Mouse (Mus musculus) embryonic fibroblast, embryonic 13.5 days (primary cell): ENCODE measurements around the gene Gm21885.
A peak's percentile ranks its signal among the peaks of the same experiment; 100 is the strongest.

Source experiments
- CTCF ChIP-seq: IDR thresholded peaks from 2 replicates; pipeline ENCODE4 v1.5.1; 2011; ENCODE audit warnings: mild to moderate bottlenecking, control low read depth, low read length, moderate library complexity, borderline replicate concordance; ENCODE audit not compliant: insufficient read depth
- POLR2A ChIP-seq: IDR thresholded peaks from 2 replicates; pipeline ENCODE4 v1.6.1; 2011; ENCODE audit warnings: low read depth, mild to moderate bottlenecking, control low read depth, low read length, moderate library complexity

DNA sequence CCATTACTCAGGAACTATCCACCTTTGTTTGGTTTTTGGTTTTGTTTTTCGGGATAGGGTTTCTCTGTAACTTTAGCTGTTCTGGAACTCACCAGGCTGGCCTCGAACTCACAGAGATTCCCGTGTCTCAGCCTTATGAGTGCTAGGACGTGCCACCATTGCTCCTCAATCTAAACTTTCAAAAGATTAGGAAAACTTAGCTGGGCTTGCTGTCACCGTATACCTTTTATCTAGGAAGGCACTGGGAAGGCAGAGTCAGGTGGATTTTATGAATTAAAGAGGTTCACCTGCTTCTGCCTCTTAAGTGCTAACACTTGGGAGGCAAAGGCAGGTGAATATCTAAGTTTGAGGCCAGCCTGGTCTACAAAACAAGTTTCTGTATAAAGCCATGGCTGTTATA lies 41.0 kb downstream of the Gm21885 start:
- 0 out of 2 replicates have a peak, but pooled peaks have one; percentile 36 for TF ChIP-seq POLR2A
- no peak for TF ChIP-seq CTCF
